Mouse (Mus musculus): ENCODE data around the gene Grk6. TPM values are rescaled to one million over a fixed set of nuclear protein-coding genes. Genes with fewer than 3 reads are reported as not detected.

The Grk6 gene
- total and polyA plus RNA-seq, 2 experiments = 8.8 to 14.3 TPM

DNA sequence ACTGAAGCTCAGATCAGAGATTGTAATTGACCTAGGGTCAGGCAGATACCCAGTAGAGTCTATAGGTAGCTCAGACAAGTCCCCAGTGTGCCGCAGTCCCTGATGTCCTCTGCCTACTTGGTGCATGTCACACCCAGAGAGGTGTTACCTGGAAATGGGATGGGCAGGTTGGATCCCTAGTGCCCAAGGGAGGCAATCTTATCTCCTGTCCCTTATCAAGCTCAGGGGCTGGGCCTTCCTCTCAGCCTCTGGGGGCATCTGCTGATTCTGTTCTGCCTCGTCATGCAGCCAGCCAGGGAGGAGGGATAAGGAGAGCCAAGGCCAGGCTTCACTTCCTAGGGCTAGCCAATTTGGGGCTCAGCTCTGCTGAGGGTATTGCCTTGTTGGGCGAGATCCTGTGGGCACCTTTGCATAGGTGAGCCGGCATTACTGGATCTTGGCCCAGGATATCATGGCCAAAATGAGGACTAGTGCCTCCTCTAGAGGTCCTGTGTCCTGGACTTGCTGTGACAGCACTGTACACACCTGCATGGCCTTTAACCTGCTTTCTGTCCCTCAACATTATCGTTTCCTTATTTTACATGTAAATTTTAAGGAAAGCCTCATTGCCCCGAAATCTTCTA is 1.7 kb downstream of the Grk6 start:
- no peaks in the 10 kb centered on the region for H3K36me3 ChIP-seq (ENCODE audit: control insufficient read depth, insufficient read depth, low read length)
- no peaks in the 10 kb centered on the region for H3K27me3 ChIP-seq (ENCODE audit: control insufficient read depth, insufficient read depth, low read length)
- TF ChIP-seq CTCF (IDR thresholded peaks at IDR 0.05; ENCODE audit: low read depth, low read length) (no peak), POLR2A (IDR thresholded peaks at IDR 0.05; ENCODE audit: extremely low read depth, insufficient read depth, low read length) (no peak)
- DNase-seq (ENCODE audit: extremely low read depth, low read depth, low spot score) = no peak
- WGBS = 70% methylated on average over 6 of the region's 6 CpGs
- H3K79me2 ChIP-seq (ENCODE audit: control insufficient read depth, insufficient read depth, low read length) = peaks cover 8% of the 10 kb centered on the region; the same call in 1 of the 2 replicates
- H3K4me3 ChIP-seq (ENCODE audit: insufficient read depth, low read depth, low read length) = no peak overlapping the region
- H3K9ac ChIP-seq (ENCODE audit: low read depth, low read length) = no peak overlapping the region
- H3K27ac ChIP-seq (replicated peaks; ENCODE audit: insufficient read depth, low read depth, low read length) = no peak overlapping the region
- H3K4me1 ChIP-seq (ENCODE audit: control insufficient read depth, insufficient read depth, low read length) = peaks cover 15% of the 10 kb centered on the region

DNA sequence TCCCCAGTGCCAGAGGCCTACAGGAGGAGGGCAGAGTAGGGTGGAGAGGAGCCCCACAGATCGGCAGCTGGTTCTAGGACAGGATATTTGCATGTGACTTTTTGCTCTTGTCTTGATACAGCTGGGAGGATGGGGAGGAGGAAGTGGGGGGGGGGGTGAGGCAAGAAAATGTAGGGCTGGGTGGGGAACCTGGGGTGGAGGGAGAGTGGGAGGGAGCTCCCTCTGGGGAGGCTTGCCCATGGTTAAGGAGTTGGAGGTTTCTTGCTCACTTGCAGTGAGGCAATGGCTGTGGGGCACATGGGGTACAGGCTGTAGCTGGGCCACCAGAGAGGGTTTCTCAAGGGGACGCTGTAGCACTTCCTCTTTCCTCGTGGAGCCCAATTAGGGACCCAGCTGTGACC is 2.7 kb downstream of the Grk6 start:
- TF ChIP-seq CTCF (IDR thresholded peaks at IDR 0.05; ENCODE audit: low read depth, low read length) (no peak), POLR2A (IDR thresholded peaks at IDR 0.05; ENCODE audit: extremely low read depth, insufficient read depth, low read length) (no peak)
- H3K27me3 ChIP-seq (ENCODE audit: control insufficient read depth, insufficient read depth, low read length) = no peaks in the 10 kb centered on the region
- H3K9ac ChIP-seq (ENCODE audit: low read depth, low read length) = no peak overlapping the region
- no peak for DNase-seq (ENCODE audit: extremely low read depth, low read depth, low spot score)
- H3K4me1 ChIP-seq (ENCODE audit: control insufficient read depth, insufficient read depth, low read length) = peaks cover 15% of the 10 kb centered on the region
- no peak overlapping the region for H3K27ac ChIP-seq (replicated peaks; ENCODE audit: insufficient read depth, low read depth, low read length)
- peaks cover 2% of the 10 kb centered on the region; the same call in 1 of the 2 replicates for H3K36me3 ChIP-seq (ENCODE audit: control insufficient read depth, insufficient read depth, low read length)
- no peak overlapping the region for H3K4me3 ChIP-seq (ENCODE audit: insufficient read depth, low read depth, low read length)
- 58% methylated on average over 3 of the region's 3 CpGs for WGBS
- peaks cover 8% of the 10 kb centered on the region; the same call in 1 of the 2 replicates for H3K79me2 ChIP-seq (ENCODE audit: control insufficient read depth, insufficient read depth, low read length)

DNA sequence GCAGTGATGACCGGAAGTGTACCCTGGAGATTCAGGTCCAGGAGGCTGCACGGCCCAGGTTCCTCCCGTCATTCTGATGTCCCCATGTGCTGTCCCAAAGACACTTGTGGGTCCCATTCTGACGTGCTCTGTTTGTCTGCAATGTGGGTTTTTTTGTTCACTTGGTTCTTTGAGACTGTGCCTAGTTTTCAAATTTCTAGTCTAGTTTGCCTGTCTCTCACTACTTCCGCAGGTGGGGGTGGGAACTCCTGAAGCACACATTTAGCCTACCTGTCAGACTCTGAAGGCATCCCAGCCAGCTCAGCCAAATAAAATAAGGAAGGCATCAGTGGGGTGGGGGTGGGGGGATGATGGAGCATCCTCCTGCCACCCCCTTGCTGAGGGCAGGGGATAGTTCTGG is 3.3 kb downstream of the Grk6 start:
- Histone ChIP-seq H3K9ac (ENCODE audit: low read depth, low read length) (no peak overlapping the region), H3K36me3 (ENCODE audit: control insufficient read depth, insufficient read depth, low read length) (peaks cover 2% of the 10 kb centered on the region; the same call in 1 of the 2 replicates), H3K4me3 (ENCODE audit: insufficient read depth, low read depth, low read length) (no peak overlapping the region), H3K79me2 (ENCODE audit: control insufficient read depth, insufficient read depth, low read length) (peaks cover 8% of the 10 kb centered on the region; the same call in 1 of the 2 replicates), H3K4me1 (ENCODE audit: control insufficient read depth, insufficient read depth, low read length) (peaks cover 15% of the 10 kb centered on the region), H3K27me3 (ENCODE audit: control insufficient read depth, insufficient read depth, low read length) (no peaks in the 10 kb centered on the region), H3K27ac (replicated peaks; ENCODE audit: insufficient read depth, low read depth, low read length) (no peak overlapping the region)
- no peak for TF ChIP-seq CTCF (IDR thresholded peaks at IDR 0.05; ENCODE audit: low read depth, low read length)
- 89% methylated on average over 5 of the region's 5 CpGs for WGBS
- DNase-seq (ENCODE audit: extremely low read depth, low read depth, low spot score) = no peak

DNA sequence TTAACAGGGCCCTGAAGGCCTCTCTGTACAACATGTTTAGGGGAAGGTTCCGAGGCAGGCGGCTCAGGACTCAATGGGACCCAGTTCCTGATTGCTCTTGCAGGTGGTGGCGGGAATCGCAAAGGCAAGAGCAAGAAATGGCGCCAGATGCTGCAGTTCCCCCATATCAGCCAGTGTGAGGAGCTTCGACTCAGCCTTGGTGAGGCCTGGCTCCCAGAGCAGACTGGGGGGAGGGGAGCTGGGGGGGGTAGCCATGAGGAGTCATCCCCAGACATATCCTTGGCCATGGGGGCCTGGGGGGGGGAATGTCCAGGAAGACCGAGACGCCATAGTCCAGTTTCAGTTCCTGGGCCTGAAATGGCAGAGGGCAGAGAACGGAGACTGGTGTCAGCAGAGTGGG is 4.3 kb downstream of the Grk6 start:
- DNase-seq (ENCODE audit: extremely low read depth, low read depth, low spot score) = no peak
- no peak overlapping the region for H3K9ac ChIP-seq (ENCODE audit: low read depth, low read length)
- TF ChIP-seq CTCF (IDR thresholded peaks at IDR 0.05; ENCODE audit: low read depth, low read length) (no peak), POLR2A (IDR thresholded peaks at IDR 0.05; ENCODE audit: extremely low read depth, insufficient read depth, low read length) (no peak)
- no peaks in the 10 kb centered on the region for H3K27me3 ChIP-seq (ENCODE audit: control insufficient read depth, insufficient read depth, low read length)
- peaks cover 2% of the 10 kb centered on the region; the same call in 1 of the 2 replicates for H3K36me3 ChIP-seq (ENCODE audit: control insufficient read depth, insufficient read depth, low read length)
- peaks cover 8% of the 10 kb centered on the region; the same call in 1 of the 2 replicates for H3K79me2 ChIP-seq (ENCODE audit: control insufficient read depth, insufficient read depth, low read length)
- WGBS = 95% methylated on average over 9 of the region's 9 CpGs
- H3K27ac ChIP-seq (replicated peaks; ENCODE audit: insufficient read depth, low read depth, low read length) = no peak overlapping the region
- H3K4me1 ChIP-seq (ENCODE audit: control insufficient read depth, insufficient read depth, low read length) = peaks cover 15% of the 10 kb centered on the region
- H3K4me3 ChIP-seq (ENCODE audit: insufficient read depth, low read depth, low read length) = no peak overlapping the region

DNA sequence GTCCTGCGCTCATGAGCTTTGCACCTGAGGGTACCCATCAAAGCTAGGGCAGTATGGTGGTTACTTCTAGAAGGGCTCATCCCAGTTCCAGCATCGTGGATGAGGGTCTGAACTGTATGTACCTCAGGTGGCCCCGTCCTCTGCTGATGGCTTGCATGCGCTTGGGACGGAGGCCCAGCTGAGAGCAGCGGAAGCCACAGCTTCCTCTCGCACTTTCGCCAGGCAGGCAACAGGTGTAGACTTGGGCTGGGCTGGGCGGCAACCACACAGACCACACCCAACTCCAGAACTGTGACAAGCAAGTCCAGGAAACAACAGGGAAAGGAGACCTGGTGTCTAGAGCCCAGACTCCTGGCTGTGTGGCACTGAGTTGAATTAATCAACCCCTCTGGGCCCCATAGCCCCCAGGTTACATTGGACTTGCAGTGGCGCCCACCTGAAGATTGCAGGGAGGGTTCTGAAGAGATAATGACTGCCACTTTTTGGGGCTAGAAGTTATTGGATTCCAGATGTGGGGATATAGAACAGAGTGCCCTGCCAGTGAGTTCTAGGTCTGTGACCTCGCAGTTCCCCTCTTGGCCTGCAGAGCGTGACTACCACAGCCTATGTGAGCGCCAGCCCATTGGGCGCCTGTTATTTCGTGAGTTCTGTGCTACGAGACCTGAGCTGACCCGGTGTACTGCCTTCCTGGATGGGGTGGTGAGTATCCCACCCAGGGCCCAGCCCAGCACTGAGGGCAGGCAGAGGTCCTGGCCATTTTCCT is 5.0 kb downstream of the Grk6 start:
- H3K9ac ChIP-seq (ENCODE audit: low read depth, low read length) = no peak overlapping the region
- DNase-seq (ENCODE audit: extremely low read depth, low read depth, low spot score) = peak; percentile 39
- TF ChIP-seq POLR2A (IDR thresholded peaks at IDR 0.05; ENCODE audit: extremely low read depth, insufficient read depth, low read length) = no peak
- TF ChIP-seq CTCF (IDR thresholded peaks at IDR 0.05; ENCODE audit: low read depth, low read length) = peak; percentile 41; the same call in 1 of the 2 replicates
- H3K4me1 ChIP-seq (ENCODE audit: control insufficient read depth, insufficient read depth, low read length) = peaks cover 15% of the 10 kb centered on the region
- no peak overlapping the region for H3K27ac ChIP-seq (replicated peaks; ENCODE audit: insufficient read depth, low read depth, low read length)
- 75% methylated on average over 17 of the region's 17 CpGs for WGBS
- peaks cover 2% of the 10 kb centered on the region; the same call in 1 of the 2 replicates for H3K36me3 ChIP-seq (ENCODE audit: control insufficient read depth, insufficient read depth, low read length)
- H3K79me2 ChIP-seq (ENCODE audit: control insufficient read depth, insufficient read depth, low read length) = peaks cover 8% of the 10 kb centered on the region; the same call in 1 of the 2 replicates
- no peak overlapping the region for H3K4me3 ChIP-seq (ENCODE audit: insufficient read depth, low read depth, low read length)
- no peaks in the 10 kb centered on the region for H3K27me3 ChIP-seq (ENCODE audit: control insufficient read depth, insufficient read depth, low read length)

Measured in liver, adult 2 months (tissue).